Mouse (Mus musculus): Measurements from ENCODE around the gene Nmnat3. TPM values are rescaled to one million over a fixed set of nuclear protein-coding genes. Genes with fewer than 3 reads are reported as not detected.
A peak's percentile ranks its signal among the peaks of the same experiment; 100 is the strongest.

Nmnat3 gene
- polyA plus RNA-seq, 1 experiment from 2014 or later: 0.87 TPM

DNA sequence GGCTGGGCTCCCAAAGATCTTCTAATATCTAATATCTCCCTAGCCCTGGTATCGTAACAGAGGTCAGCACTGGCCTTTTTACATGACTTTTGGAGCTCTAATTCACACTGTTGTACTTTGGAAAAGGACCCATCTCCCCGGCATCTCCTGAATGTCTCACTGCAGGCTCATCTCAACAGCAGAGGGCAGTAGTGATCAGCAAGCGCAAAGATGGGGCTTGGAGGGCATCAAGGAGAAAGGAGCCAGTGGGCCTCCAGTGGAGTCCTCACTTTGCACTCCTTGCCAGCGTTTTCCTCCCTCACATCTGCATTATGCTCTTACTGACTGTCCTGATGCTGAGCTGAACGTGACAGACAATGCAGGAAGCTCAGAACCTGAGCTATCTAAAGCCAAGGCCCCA is 155.4 kb downstream of the Nmnat3 start:
- Histone ChIP-seq H3K27ac (replicated peaks; ENCODE audit: low read depth, low read length) (no peak overlapping the region), H3K36me3 (ENCODE audit: control insufficient read depth, insufficient read depth, low read length) (no peaks in the 10 kb centered on the region), H3K4me2 (ENCODE audit: low read length) (no peak overlapping the region), H3K9ac (replicated peaks; ENCODE audit: low read length) (no peak overlapping the region), H3K9me3 (ENCODE audit: control insufficient read depth, low read length) (no peaks in the 10 kb centered on the region), H3K4me1 (ENCODE audit: control insufficient read depth, insufficient read depth, low read length) (no peaks in the 10 kb centered on the region), H3K4me3 (replicated peaks; ENCODE audit: low read depth, low read length) (no peak overlapping the region), H3K27me3 (ENCODE audit: control insufficient read depth, insufficient read depth, low read length) (no peaks in the 10 kb centered on the region)
- ATAC-seq (ENCODE audit: low FRiP score, low TSS enrichment) (no peak), DNase-seq (peak; percentile 69)
- 42% methylated on average over 5 of the region's 5 CpGs for WGBS

DNA sequence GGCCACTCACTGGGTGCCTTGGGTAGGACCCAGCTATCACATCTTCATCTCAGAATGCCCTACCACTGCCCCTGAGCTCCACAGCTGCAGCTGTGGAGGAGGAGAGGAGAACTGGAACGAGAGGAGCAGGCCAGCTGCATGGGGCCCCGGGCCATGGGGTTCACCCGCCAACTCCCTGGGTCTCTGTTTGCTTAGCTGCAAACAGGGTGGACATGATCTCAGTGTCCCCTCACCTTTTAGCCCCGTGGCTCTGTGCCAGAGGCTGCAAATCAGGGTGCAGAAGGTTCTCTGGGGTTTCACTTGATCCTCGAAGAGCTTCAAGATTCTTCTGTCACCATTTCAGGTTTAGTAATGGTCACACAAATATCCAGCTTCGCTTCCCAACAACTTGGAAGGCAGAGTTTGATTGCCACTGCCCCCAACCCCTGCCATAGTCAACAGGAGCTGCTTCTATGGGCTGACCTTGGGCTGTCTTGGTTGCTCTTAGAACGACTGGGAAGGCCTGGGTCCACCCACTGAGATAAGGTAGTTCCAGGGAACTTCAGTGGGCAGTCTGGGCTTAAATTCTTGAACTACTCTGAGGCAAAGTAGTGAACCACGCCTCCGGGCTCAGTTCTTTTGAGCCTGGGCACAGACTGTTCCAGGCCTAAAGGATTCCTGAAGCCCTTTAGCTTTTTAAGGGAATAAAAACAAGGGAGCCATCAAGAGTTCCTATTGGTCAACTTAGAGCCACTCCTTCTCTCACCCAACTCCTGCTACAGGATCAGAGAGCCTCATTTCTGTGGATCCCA is 158.3 kb downstream of the Nmnat3 start:
- ATAC-seq (ENCODE audit: low FRiP score, low TSS enrichment): no peak
- H3K4me3 ChIP-seq (replicated peaks; ENCODE audit: low read depth, low read length): no peak overlapping the region
- H3K4me2 ChIP-seq (ENCODE audit: low read length): no peak overlapping the region
- no peaks in the 10 kb centered on the region for H3K4me1 ChIP-seq (ENCODE audit: control insufficient read depth, insufficient read depth, low read length)
- no peak for DNase-seq
- no peak overlapping the region for H3K27ac ChIP-seq (replicated peaks; ENCODE audit: low read depth, low read length)
- H3K9ac ChIP-seq (replicated peaks; ENCODE audit: low read length): no peak overlapping the region
- WGBS: 79% methylated on average over 9 of the region's 9 CpGs
- H3K36me3 ChIP-seq (ENCODE audit: control insufficient read depth, insufficient read depth, low read length): no peaks in the 10 kb centered on the region
- no peaks in the 10 kb centered on the region for H3K27me3 ChIP-seq (ENCODE audit: control insufficient read depth, insufficient read depth, low read length)
- no peaks in the 10 kb centered on the region for H3K9me3 ChIP-seq (ENCODE audit: control insufficient read depth, low read length)

DNA sequence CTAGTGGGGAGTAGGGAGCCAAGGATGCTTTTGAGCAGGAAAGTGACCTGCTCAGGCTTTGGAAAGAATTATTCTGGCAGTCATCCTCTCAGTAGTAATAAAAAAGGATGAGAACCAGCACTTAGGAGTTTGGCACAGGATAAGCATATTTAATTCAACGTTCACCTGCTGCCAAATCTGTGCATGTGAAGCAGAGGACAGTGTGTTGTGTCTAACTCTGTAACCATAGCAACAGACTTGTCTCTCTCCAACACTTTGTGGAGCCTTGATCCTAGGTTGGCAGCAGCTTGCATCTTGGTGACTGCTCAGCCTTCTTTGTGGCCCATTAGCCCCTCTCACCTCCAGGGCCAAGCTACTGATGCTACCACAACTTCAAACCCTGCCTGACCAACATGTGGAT is 163.7 kb downstream of the Nmnat3 start:
- Histone ChIP-seq H3K4me3 (replicated peaks; ENCODE audit: low read depth, low read length) (no peak overlapping the region), H3K9ac (replicated peaks; ENCODE audit: low read length) (no peak overlapping the region), H3K9me3 (ENCODE audit: control insufficient read depth, low read length) (no peaks in the 10 kb centered on the region), H3K36me3 (ENCODE audit: control insufficient read depth, insufficient read depth, low read length) (no peaks in the 10 kb centered on the region), H3K4me2 (ENCODE audit: low read length) (no peak overlapping the region), H3K27me3 (ENCODE audit: control insufficient read depth, insufficient read depth, low read length) (no peaks in the 10 kb centered on the region), H3K4me1 (ENCODE audit: control insufficient read depth, insufficient read depth, low read length) (no peaks in the 10 kb centered on the region), H3K27ac (replicated peaks; ENCODE audit: low read depth, low read length) (no peak overlapping the region)
- DNase-seq: no peak
- 59% methylated on average over 1 of the region's 1 CpGs for WGBS
- ATAC-seq (ENCODE audit: low FRiP score, low TSS enrichment): no peak

DNA sequence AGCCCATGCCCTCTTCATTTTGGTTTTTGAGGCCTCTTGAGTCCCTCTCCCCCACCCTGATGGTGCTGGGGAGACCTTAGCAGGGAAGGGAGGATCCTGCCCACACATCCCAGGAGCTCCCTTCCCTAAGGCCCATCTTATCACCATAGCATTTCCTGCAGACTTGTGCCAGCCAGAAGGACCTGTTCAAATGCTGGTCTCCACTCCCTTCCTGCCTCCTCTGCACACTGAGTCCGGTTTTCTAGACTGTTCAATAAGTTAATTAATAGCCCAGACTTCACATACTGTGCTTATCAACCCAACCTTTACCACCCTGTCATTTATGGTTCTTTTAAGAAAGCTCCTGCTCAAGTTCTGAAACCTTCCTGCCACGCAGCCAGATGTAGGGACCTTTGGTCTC is 179.5 kb downstream of the Nmnat3 start:
- Histone ChIP-seq H3K4me3 (replicated peaks; ENCODE audit: low read depth, low read length) (no peak overlapping the region), H3K36me3 (ENCODE audit: control insufficient read depth, insufficient read depth, low read length) (no peaks in the 10 kb centered on the region), H3K9me3 (ENCODE audit: control insufficient read depth, low read length) (no peaks in the 10 kb centered on the region), H3K27me3 (ENCODE audit: control insufficient read depth, insufficient read depth, low read length) (no peaks in the 10 kb centered on the region), H3K4me1 (ENCODE audit: control insufficient read depth, insufficient read depth, low read length) (no peaks in the 10 kb centered on the region), H3K9ac (replicated peaks; ENCODE audit: low read length) (no peak overlapping the region), H3K4me2 (ENCODE audit: low read length) (no peak overlapping the region), H3K27ac (replicated peaks; ENCODE audit: low read depth, low read length) (no peak overlapping the region)
- WGBS: 83% methylated on average over 2 of the region's 2 CpGs
- ATAC-seq (ENCODE audit: low FRiP score, low TSS enrichment): no peak
- DNase-seq: no peak

Other genes with a start within 250 kb of the Nmnat3 start
- gene Rbp1, start 135.5 kb downstream of the Nmnat3 start, polyA plus RNA-seq (2014; fragmentation: Nextera tagmentation; extraction: Ambion mirVana): 15.4 and 26.1 TPM in 2 replicates
- not detected in 2 replicates for gene Rbp2, start 198.7 kb downstream of the Nmnat3 start, polyA plus RNA-seq (2014; fragmentation: Nextera tagmentation; extraction: Ambion mirVana)

Measured in midbrain, embryonic 14.5 days (tissue).